Mouse (Mus musculus) CH12.LX (cell line): ENCODE results near the gene Foxc2.

Source experiments
- CTCF ChIP-seq, 2 experiments: IDR thresholded peaks in 1 of 2; conservative IDR thresholded peaks in 1 of 2; 2 replicates each; pipeline ENCODE4 v1.5.1; 2011 to 2012; ENCODE audit warnings: low read depth in 2 of 2, low read length in 2 of 2, improper control_type of control experiment in 1 of 2, inconsistent platforms in 1 of 2, mild to moderate bottlenecking in 1 of 2, moderate library complexity in 1 of 2
- ETS1 ChIP-seq: conservative IDR thresholded peaks from 2 replicates; pipeline ENCODE4 v1.6.1; 2012; ENCODE audit warnings: low read depth, mild to moderate bottlenecking, inconsistent platforms, low read length, improper control_type of control experiment, moderate library complexity
- JUND ChIP-seq: conservative IDR thresholded peaks from 2 replicates; pipeline ENCODE4 v1.6.1; 2011; ENCODE audit warnings: low read depth, low read length, improper control_type of control experiment
- MAX ChIP-seq: IDR thresholded peaks from 2 replicates; pipeline ENCODE4 v1.6.1; 2011; ENCODE audit warnings: low read length, improper control_type of control experiment
- SIN3A ChIP-seq: IDR thresholded peaks from 2 replicates; pipeline ENCODE4 v1.6.1; 2012; ENCODE audit warnings: low read length, improper control_type of control experiment, inconsistent platforms
- TBP ChIP-seq: conservative IDR thresholded peaks from 2 replicates; pipeline ENCODE4 v1.6.1; 2011; ENCODE audit warnings: low read depth, low read length, improper control_type of control experiment
- TCF12 ChIP-seq: IDR thresholded peaks from 2 replicates; pipeline ENCODE4 v1.6.1; 2014; ENCODE audit warnings: low read depth, mild to moderate bottlenecking, inconsistent platforms, low read length, improper control_type of control experiment
- USF1 ChIP-seq: IDR thresholded peaks from 2 replicates; pipeline ENCODE4 v1.6.1; 2014; ENCODE audit warnings: low read depth, mild to moderate bottlenecking, inconsistent platforms, low read length, improper control_type of control experiment
- USF2 ChIP-seq: conservative IDR thresholded peaks from 2 replicates; pipeline ENCODE4 v1.6.1; 2011; ENCODE audit warnings: low read depth, low read length, improper control_type of control experiment
- ZKSCAN1 ChIP-seq: IDR thresholded peaks from 2 replicates; pipeline ENCODE4 v1.6.1; 2012; ENCODE audit warnings: low read depth, inconsistent platforms, low read length, improper control_type of control experiment, borderline replicate concordance
- ZNF384 ChIP-seq: IDR thresholded peaks from 2 replicates; pipeline ENCODE4 v1.6.1; 2012; ENCODE audit warnings: low read depth, low read length, improper control_type of control experiment, inconsistent platforms

GRCm38 (mm10) chr8:121108657-121109056 lies 7.3 kb upstream of the Foxc2 start:
- TF ChIP-seq CTCF (conservative IDR thresholded peaks at IDR 0.05 in 1 of 2, IDR thresholded peaks at IDR 0.05 in 1 of 2; ENCODE audit: low read depth in 2 of 2, low read length in 2 of 2) (no peak), TCF12 (no peak), USF1 (no peak), TBP (no peak), ZNF384 (no peak), MAX (peak; percentile 67; the same call in 1 of the 2 replicates), ZKSCAN1 (no peak), JUND (no peak), ETS1 (no peak), USF2 (no peak), SIN3A (no peak)
